Mouse (Mus musculus): Measurements from ENCODE around the gene Ndfip2. TPM values are rescaled to one million over a fixed set of nuclear protein-coding genes. Genes with fewer than 3 reads are reported as not detected.

Gene Ndfip2
- polyA plus RNA-seq, 1 experiment from 2014 or later, result 45.0 TPM

- H3K9me3 ChIP-seq (replicated peaks), result no peaks in the 10 kb centered on the region
- no peaks in the 10 kb centered on the region for H3K27me3 ChIP-seq (ENCODE audit: low read depth, poor library complexity, severe bottlenecking)
- no peak overlapping the region for H3K4me3 ChIP-seq
- peaks cover 40% of the 10 kb centered on the region for H3K36me3 ChIP-seq
- WGBS, result 87% methylated on average over 3 of the region's 3 CpGs
- no peak overlapping the region for H3K27ac ChIP-seq (replicated peaks)
- no peak for DNase-seq (ENCODE audit: low spot score)
- H3K4me1 ChIP-seq, result no peaks in the 10 kb centered on the region
Measured at GRCm38 (mm10) chr14:105293777-105294176, 35.4 kb downstream of the Ndfip2 start.

GRCm38 (mm10) chr14:105295820-105296582 is 37.6 kb downstream of the Ndfip2 start:
- H3K36me3 ChIP-seq, result peaks cover 38% of the 10 kb centered on the region
- H3K4me3 ChIP-seq, result no peak overlapping the region
- WGBS, result 64% methylated on average over 6 of the region's 6 CpGs
- H3K9me3 ChIP-seq (replicated peaks), result no peaks in the 10 kb centered on the region
- H3K4me1 ChIP-seq, result peaks cover 6% of the 10 kb centered on the region; the same call in 1 of the 2 replicates
- 0 out of 2 replicates have a peak, but pooled peaks cover 9% of the 10 kb centered on the region for H3K27me3 ChIP-seq (ENCODE audit: low read depth, poor library complexity, severe bottlenecking)
- no peak for DNase-seq (ENCODE audit: low spot score)
- no peak overlapping the region for H3K27ac ChIP-seq (replicated peaks)

- H3K9me3 ChIP-seq (replicated peaks), result no peaks in the 10 kb centered on the region
- peaks cover 21% of the 10 kb centered on the region for H3K27me3 ChIP-seq (ENCODE audit: low read depth, poor library complexity, severe bottlenecking)
- H3K4me3 ChIP-seq, result no peak overlapping the region
- H3K27ac ChIP-seq (replicated peaks), result no peak overlapping the region
- H3K4me1 ChIP-seq, result peaks cover 13% of the 10 kb centered on the region
- 76% methylated on average over 5 of the region's 5 CpGs for WGBS
- no peak for DNase-seq (ENCODE audit: low spot score)
- peaks cover 17% of the 10 kb centered on the region for H3K36me3 ChIP-seq
Measured at GRCm38 (mm10) chr14:105299744-105300255, 41.4 kb downstream of the Ndfip2 start.

GRCm38 (mm10) chr14:105300551-105300950 is 42.2 kb downstream of the Ndfip2 start:
- Histone ChIP-seq H3K4me3 (no peak overlapping the region), H3K4me1 (peaks cover 13% of the 10 kb centered on the region), H3K27me3 (ENCODE audit: low read depth, poor library complexity, severe bottlenecking) (peaks cover 21% of the 10 kb centered on the region), H3K27ac (replicated peaks) (no peak overlapping the region), H3K36me3 (peaks cover 16% of the 10 kb centered on the region), H3K9me3 (replicated peaks) (no peaks in the 10 kb centered on the region)
- no peak for DNase-seq (ENCODE audit: low spot score)
- WGBS, result 77% methylated on average over 10 of the region's 10 CpGs

- Histone ChIP-seq H3K27ac (replicated peaks) (no peak overlapping the region), H3K36me3 (peaks cover 15% of the 10 kb centered on the region), H3K4me1 (peaks cover 13% of the 10 kb centered on the region), H3K27me3 (ENCODE audit: low read depth, poor library complexity, severe bottlenecking) (peaks cover 21% of the 10 kb centered on the region), H3K4me3 (no peak overlapping the region), H3K9me3 (replicated peaks) (no peaks in the 10 kb centered on the region)
- 74% methylated on average over 4 of the region's 4 CpGs for WGBS
- no peak for DNase-seq (ENCODE audit: low spot score)
Measured at GRCm38 (mm10) chr14:105302708-105303107, 44.3 kb downstream of the Ndfip2 start.

GRCm38 (mm10) chr14:105307716-105308115 is 49.3 kb downstream of the Ndfip2 start:
- no peaks in the 10 kb centered on the region for H3K4me1 ChIP-seq
- DNase-seq (ENCODE audit: low spot score), result no peak
- H3K27ac ChIP-seq (replicated peaks), result no peak overlapping the region
- H3K36me3 ChIP-seq, result peaks cover 5% of the 10 kb centered on the region; the same call in 1 of the 2 replicates
- peaks cover 12% of the 10 kb centered on the region for H3K27me3 ChIP-seq (ENCODE audit: low read depth, poor library complexity, severe bottlenecking)
- H3K9me3 ChIP-seq (replicated peaks), result no peaks in the 10 kb centered on the region
- WGBS, result 90% methylated on average over 4 of the region's 4 CpGs
- no peak overlapping the region for H3K4me3 ChIP-seq

GRCm38 (mm10) chr14:105312366-105312765 is 54.0 kb downstream of the Ndfip2 start:
- Histone ChIP-seq H3K9me3 (replicated peaks) (no peaks in the 10 kb centered on the region), H3K4me1 (0 out of 2 replicates have a peak, but pooled peaks cover 7% of the 10 kb centered on the region), H3K36me3 (no peaks in the 10 kb centered on the region), H3K27ac (replicated peaks) (no peak overlapping the region), H3K4me3 (no peak overlapping the region), H3K27me3 (ENCODE audit: low read depth, poor library complexity, severe bottlenecking) (no peaks in the 10 kb centered on the region)
- WGBS, result 94% methylated on average over 4 of the region's 4 CpGs
- no peak for DNase-seq (ENCODE audit: low spot score)

- Histone ChIP-seq H3K27ac (replicated peaks) (no peak overlapping the region), H3K27me3 (ENCODE audit: low read depth, poor library complexity, severe bottlenecking) (no peaks in the 10 kb centered on the region), H3K4me1 (0 out of 2 replicates have a peak, but pooled peaks cover 7% of the 10 kb centered on the region), H3K36me3 (no peaks in the 10 kb centered on the region), H3K4me3 (no peak overlapping the region), H3K9me3 (replicated peaks) (no peaks in the 10 kb centered on the region)
- WGBS, result 85% methylated on average over 2 of the region's 2 CpGs
- DNase-seq (ENCODE audit: low spot score), result no peak
Measured at GRCm38 (mm10) chr14:105312944-105313343, 54.6 kb downstream of the Ndfip2 start.

GRCm38 (mm10) chr14:105313877-105314276 is 55.5 kb downstream of the Ndfip2 start:
- H3K36me3 ChIP-seq, result no peaks in the 10 kb centered on the region
- no peak overlapping the region for H3K4me3 ChIP-seq
- H3K9me3 ChIP-seq (replicated peaks), result no peaks in the 10 kb centered on the region
- DNase-seq (ENCODE audit: low spot score), result no peak
- 0 out of 2 replicates have a peak, but pooled peaks cover 7% of the 10 kb centered on the region for H3K4me1 ChIP-seq
- no peaks in the 10 kb centered on the region for H3K27me3 ChIP-seq (ENCODE audit: low read depth, poor library complexity, severe bottlenecking)
- H3K27ac ChIP-seq (replicated peaks), result no peak overlapping the region
- 49% methylated on average over 5 of the region's 5 CpGs for WGBS

- H3K27ac ChIP-seq (replicated peaks), result no peak overlapping the region
- no peaks in the 10 kb centered on the region for H3K36me3 ChIP-seq
- H3K4me3 ChIP-seq, result no peak overlapping the region
- WGBS, result 89% methylated on average over 3 of the region's 3 CpGs
- no peaks in the 10 kb centered on the region for H3K4me1 ChIP-seq
- H3K27me3 ChIP-seq (ENCODE audit: low read depth, poor library complexity, severe bottlenecking), result no peaks in the 10 kb centered on the region
- no peak for DNase-seq (ENCODE audit: low spot score)
- peaks cover 4% of the 10 kb centered on the region; the same call in 1 of the 2 replicates for H3K9me3 ChIP-seq (replicated peaks)
Measured at GRCm38 (mm10) chr14:105321712-105322111, 63.3 kb downstream of the Ndfip2 start.

GRCm38 (mm10) chr14:105322829-105323228 is 64.5 kb downstream of the Ndfip2 start:
- no peak for DNase-seq (ENCODE audit: low spot score)
- Histone ChIP-seq H3K4me1 (no peaks in the 10 kb centered on the region), H3K27ac (replicated peaks) (no peak overlapping the region), H3K36me3 (no peaks in the 10 kb centered on the region), H3K27me3 (ENCODE audit: low read depth, poor library complexity, severe bottlenecking) (no peaks in the 10 kb centered on the region), H3K9me3 (replicated peaks) (peaks cover 4% of the 10 kb centered on the region; the same call in 1 of the 2 replicates), H3K4me3 (no peak overlapping the region)
- 87% methylated on average over 5 of the region's 5 CpGs for WGBS

GRCm38 (mm10) chr14:105323448-105323847 is 65.1 kb downstream of the Ndfip2 start:
- Histone ChIP-seq H3K36me3 (no peaks in the 10 kb centered on the region), H3K27ac (replicated peaks) (no peak overlapping the region), H3K4me1 (peaks cover 4% of the 10 kb centered on the region), H3K9me3 (replicated peaks) (peaks cover 4% of the 10 kb centered on the region; the same call in 1 of the 2 replicates), H3K4me3 (no peak overlapping the region), H3K27me3 (ENCODE audit: low read depth, poor library complexity, severe bottlenecking) (no peaks in the 10 kb centered on the region)
- 88% methylated on average over 9 of the region's 9 CpGs for WGBS
- no peak for DNase-seq (ENCODE audit: low spot score)
